Mouse (Mus musculus) megakaryocyte, embryonic 14.5 days (primary cell): ENCODE data around the gene Saa3.

Experiments used
- FLI1 ChIP-seq: IDR thresholded peaks from 2 replicates; pipeline ENCODE4 v1.6.1; 2012; ENCODE audit warnings: low read length, inconsistent platforms, mixed read lengths
- GATA1 ChIP-seq: IDR thresholded peaks from 3 replicates; pipeline ENCODE4 v1.6.1; 2012; ENCODE audit warnings: mixed read lengths, low read length, inconsistent platforms, borderline replicate concordance

- TF ChIP-seq GATA1 (no peak), FLI1 (no peak)
Observed at GRCm38 (mm10) chr7:46665236-46665635, 50.3 kb downstream of the Saa3 start.
